Mouse (Mus musculus) bone marrow macrophage, adult 2 months (primary cell): Measurements from ENCODE around the gene Anks1b.

Source experiments
- CTCF ChIP-seq: IDR thresholded peaks from 2 replicates; pipeline ENCODE4 v1.5.1; 2012; ENCODE audit warnings: low read depth, mild to moderate bottlenecking, low read length, moderate library complexity
- POLR2A ChIP-seq: IDR thresholded peaks from 2 replicates; pipeline ENCODE4 v1.6.1; 2012; ENCODE audit warnings: mild to moderate bottlenecking, low read depth, low read length, borderline replicate concordance

GRCm38 (mm10) chr10:90081630-90082029 lies 208.3 kb downstream of the Anks1b start:
- no peak for TF ChIP-seq POLR2A
- no peak for TF ChIP-seq CTCF
